Mouse (Mus musculus): ENCODE data around the gene Pabpc6. TPM values are rescaled to one million over a fixed set of nuclear protein-coding genes. Genes with fewer than 3 reads are reported as not detected.

Pabpc6 gene
- polyA plus RNA-seq (2014; fragmentation: Illumina TruSeq; extraction: RNeasy Lipid Tissue Mini Kit (QIAGEN cat#74804); ENCODE audit: insufficient read depth, low read depth, low replicate concordance) = not detected

GRCm38 (mm10) chr17:9669283-9669905 is at the start of gene Pabpc6:
Gene Pabpc6 (minus strand): TSS chr17:9669717.

Other genes starting within 250 kb of the Pabpc6 start
- not detected for gene Gm17728, start 247.7 kb downstream of the Pabpc6 start, polyA plus RNA-seq (2014; fragmentation: Illumina TruSeq; extraction: RNeasy Lipid Tissue Mini Kit (QIAGEN cat#74804); ENCODE audit: insufficient read depth, low read depth, low replicate concordance)

All from lung, adult 10 weeks (tissue).